Mouse (Mus musculus) left cerebral cortex, postnatal 25 days (tissue): ENCODE results near the gene 1700069L16Rik. TPM values are rescaled to one million over a fixed set of nuclear protein-coding genes. Genes with fewer than 3 reads are reported as not detected.

Source experiments
- DNase-seq, 2 experiments: peaks; one replicate each; pipeline ENCODE4 v3.0.0; 2022; ENCODE audit warnings: low spot score in 2 of 2, mixed read lengths in 1 of 2
- intact Hi-C: fragments of 180-260 bp; cut with DNase I; formaldehyde crosslinking; loops from one replicate; pipeline ENCODE4 v1.15.1; 2025
- total RNA-seq, 2 experiments: library from RNA; stranded (reverse); gene quantifications; 2 replicates each; pipeline ENCODE4 v1.2.3; 2021

Gene 1700069L16Rik
- total RNA-seq = not detected

GRCm38 (mm10) chr5:113724446-113724845, at the start of gene 1700069L16Rik:
Gene 1700069L16Rik (minus strand): TSS chr5:113724772.
- peak; percentile 88 to 92 for DNase-seq
- intact Hi-C loops = loop anchor here (1.0 to 2.0 kb wide), 3 partner anchors 138 to 358 kb away; no protein-coding TSS in a partner anchor

GRCm38 (mm10) chr5:113773664-113774063, 49.1 kb upstream of the 1700069L16Rik start:
- intact Hi-C loops = loop anchor here (1.0 to 5.0 kb wide), 4 partner anchors 42 to 609 kb away; partner anchors contain the start of genes Kctd10 and Ube3b
- peak; percentile 86 to 88 for DNase-seq

GRCm38 (mm10) chr5:113772905-113773519, 48.4 kb upstream of the 1700069L16Rik start:
- intact Hi-C loops = loop anchor here (1.0 to 5.0 kb wide), 4 partner anchors 42 to 609 kb away; partner anchors contain the start of genes Kctd10 and Ube3b
- DNase-seq = no peak

- intact Hi-C loops = loop anchor here (5.0 kb wide), 2 partner anchors 180 to 610 kb away; partner anchors contain the start of genes Kctd10 and Ube3b
- DNase-seq = peak; percentile 95
Observed at GRCm38 (mm10) chr5:113772450-113772895, 47.9 kb upstream of the 1700069L16Rik start, which contains the start of the genes Sart3 and Iscu. Gene Sart3 (minus strand): TSS chr5:113772510. Gene Iscu (plus strand): TSS chr5:113772748.

- peak; percentile 91 to 93 for DNase-seq
Observed at GRCm38 (mm10) chr5:113771213-113772162, 46.9 kb upstream of the 1700069L16Rik start.

GRCm38 (mm10) chr5:113768806-113769205, 44.2 kb upstream of the 1700069L16Rik start:
- peak in 1 of 2 experiments; percentile 72 for DNase-seq
- intact Hi-C loops = no loop called here

More at GRCm38 (mm10) chr5:113771213-113772162, 46.9 kb upstream of the 1700069L16Rik start:
- intact Hi-C loops = loop anchor here (2.0 to 5.0 kb wide), 3 partner anchors 35 to 611 kb away; partner anchors contain the start of genes Kctd10 and Ube3b

GRCm38 (mm10) chr5:113765641-113766526, 41.3 kb upstream of the 1700069L16Rik start:
- peak in 1 of 2 experiments; percentile 22 for DNase-seq
- intact Hi-C loops = no loop called here

- no peak for DNase-seq
- intact Hi-C loops = no loop called here
Observed at GRCm38 (mm10) chr5:113764426-113764825, 39.9 kb upstream of the 1700069L16Rik start.

- no peak for DNase-seq
- intact Hi-C loops = no loop called here
Observed at GRCm38 (mm10) chr5:113761585-113761984, 37.0 kb upstream of the 1700069L16Rik start.

GRCm38 (mm10) chr5:113755347-113756030, 30.9 kb upstream of the 1700069L16Rik start:
- intact Hi-C loops = no loop called here
- no peak for DNase-seq

- intact Hi-C loops = no loop called here
- DNase-seq = no peak
Observed at GRCm38 (mm10) chr5:113751521-113752157, 27.1 kb upstream of the 1700069L16Rik start.

- intact Hi-C loops = no loop called here
- DNase-seq = no peak
Observed at GRCm38 (mm10) chr5:113748556-113749331, 24.2 kb upstream of the 1700069L16Rik start.

GRCm38 (mm10) chr5:113747629-113748028, 23.1 kb upstream of the 1700069L16Rik start:
- intact Hi-C loops = no loop called here
- DNase-seq = no peak

- intact Hi-C loops = loop anchor here (2.0 to 10.0 kb wide), 2 partner anchors 33 to 453 kb away; no protein-coding TSS in a partner anchor
- DNase-seq = no peak
Observed at GRCm38 (mm10) chr5:113737607-113738237, 13.2 kb upstream of the 1700069L16Rik start.

GRCm38 (mm10) chr5:113736522-113737164, 12.1 kb upstream of the 1700069L16Rik start:
- no peak for DNase-seq
- intact Hi-C loops = loop anchor here (2.0 to 10.0 kb wide), 2 partner anchors 34 to 452 kb away; no protein-coding TSS in a partner anchor

- intact Hi-C loops = loop anchor here (2.0 to 10.0 kb wide), 2 partner anchors 35 to 451 kb away; no protein-coding TSS in a partner anchor
- DNase-seq = no peak
Observed at GRCm38 (mm10) chr5:113736113-113736502, 11.5 kb upstream of the 1700069L16Rik start.
